Comparison of ENCODE assay signal across 22 mouse cellular contexts in genomic region chr12:40884976-40885375, GRCm38 (mm10).
DNase-seq lines count a peak whose midpoint lies in the region; ATAC-seq and TF ChIP-seq lines count a peak whose summit lies in the region.
"Had no signal": no experiment of that assay in that cellular context is flagged by ENCODE, and none has a peak within 500 bp of the region (broad histone marks: within the 10 kb centered on the region; RNA-seq: fewer than 3 reads in every experiment).

No protein-coding gene starts in this region.

- no peak overlapping the region for H3K9ac ChIP-seq in heart, embryonic 12.5 days
- H3K9ac ChIP-seq in liver, embryonic 11.5 days (ENCODE audit: low read depth, low read length): no peak overlapping the region
- peak overlapping the region; percentile 66 for H3K9ac ChIP-seq in liver, embryonic 13.5 days
- no peak overlapping the region for H3K9ac ChIP-seq in liver, postnatal 0 days (replicated peaks)
- H3K9ac ChIP-seq: forebrain, embryonic 12.5 days; hindbrain, embryonic 15.5 days; neural tube, embryonic 15.5 days had no signal

- peak; percentile 40; the same call in 1 of the 2 replicates for ATAC-seq in heart, embryonic 12.5 days (ENCODE audit: insufficient number of reproducible peaks, low FRiP score)
- no peak for ATAC-seq in liver, embryonic 11.5 days (replicated peaks; ENCODE audit: low FRiP score)
- ATAC-seq in liver, embryonic 13.5 days (ENCODE audit: low read depth): no peak
- no peak for ATAC-seq in liver, postnatal 0 days
- ATAC-seq: activated CD4-positive, CD25-positive, alpha-beta regulatory T cell, adult 4 months; intestine, embryonic 16.5 days had no signal

- H3K27ac ChIP-seq in heart, embryonic 12.5 days (ENCODE audit: poor library complexity, severe bottlenecking): no peak overlapping the region
- H3K27ac ChIP-seq in liver, embryonic 11.5 days (ENCODE audit: low read depth, low read length): no peak overlapping the region
- peak overlapping the region; percentile 95 for H3K27ac ChIP-seq in liver, embryonic 13.5 days
- H3K27ac ChIP-seq in liver, postnatal 0 days (ENCODE audit: low read depth): 0 out of 2 replicates have a peak overlapping the region, but pooled peaks have one; percentile 12
- H3K27ac ChIP-seq: forebrain, embryonic 12.5 days; heart, embryonic 10.5 days; hindbrain, embryonic 15.5 days; neural tube, embryonic 15.5 days had no signal

- 77% methylated on average over 3 of the region's 3 CpGs for WGBS in heart, embryonic 12.5 days
- 68% methylated on average over 3 of the region's 3 CpGs for WGBS in liver, embryonic 11.5 days
- whole genome bisulfite sequencing in liver, embryonic 13.5 days (ENCODE audit: insufficient replicate concordance): 63% methylated on average over 3 of the region's 3 CpGs
- 69% methylated on average over 3 of the region's 3 CpGs for WGBS in liver, postnatal 0 days (ENCODE audit: insufficient replicate concordance)

- no peaks in the 10 kb centered on the region for H3K27me3 ChIP-seq in heart, embryonic 12.5 days (replicated peaks)
- no peaks in the 10 kb centered on the region for H3K27me3 ChIP-seq in liver, embryonic 11.5 days (replicated peaks; ENCODE audit: control insufficient read depth, insufficient read depth, low read length)
- no peaks in the 10 kb centered on the region; the same call in 1 of the 2 replicates for H3K27me3 ChIP-seq in liver, embryonic 13.5 days
- no peaks in the 10 kb centered on the region for H3K27me3 ChIP-seq in liver, postnatal 0 days (ENCODE audit: insufficient read depth, low read length)
- H3K27me3 ChIP-seq: forebrain, embryonic 12.5 days; hindbrain, embryonic 15.5 days; neural tube, embryonic 15.5 days had no signal

- TF ChIP-seq EP300 in liver, postnatal 0 days (IDR thresholded peaks at IDR 0.05; ENCODE audit: low read depth): no peak

- no peaks in the 10 kb centered on the region for H3K9me3 ChIP-seq in heart, embryonic 12.5 days (replicated peaks)
- no peaks in the 10 kb centered on the region for H3K9me3 ChIP-seq in liver, embryonic 11.5 days (ENCODE audit: control insufficient read depth, low read length)
- no peaks in the 10 kb centered on the region for H3K9me3 ChIP-seq in liver, embryonic 13.5 days (replicated peaks)
- no peaks in the 10 kb centered on the region for H3K9me3 ChIP-seq in liver, postnatal 0 days (ENCODE audit: low read length)
- H3K9me3 ChIP-seq: forebrain, embryonic 12.5 days; heart, embryonic 10.5 days; hindbrain, embryonic 15.5 days; neural tube, embryonic 15.5 days had no signal

- H3K4me3 ChIP-seq in heart, embryonic 12.5 days: no peak overlapping the region
- no peak overlapping the region for H3K4me3 ChIP-seq in liver, embryonic 11.5 days (ENCODE audit: low read depth, low read length)
- H3K4me3 ChIP-seq in liver, embryonic 13.5 days (replicated peaks): no peak overlapping the region
- no peak overlapping the region for H3K4me3 ChIP-seq in liver, postnatal 0 days (ENCODE audit: low read depth, low read length)
- H3K4me3 ChIP-seq: forebrain, embryonic 12.5 days; heart, embryonic 10.5 days; hindbrain, embryonic 15.5 days; neural tube, embryonic 15.5 days had no signal

- H3K4me1 ChIP-seq in heart, embryonic 12.5 days (replicated peaks): peaks cover 10% of the 10 kb centered on the region; the same call in 1 of the 2 replicates
- peaks cover 19% of the 10 kb centered on the region for H3K4me1 ChIP-seq in liver, embryonic 11.5 days (replicated peaks; ENCODE audit: control insufficient read depth, insufficient read depth, low read length)
- H3K4me1 ChIP-seq in liver, embryonic 13.5 days (replicated peaks): peaks cover 54% of the 10 kb centered on the region
- H3K4me1 ChIP-seq in liver, postnatal 0 days (ENCODE audit: insufficient read depth): peaks cover 17% of the 10 kb centered on the region
- H3K4me1 ChIP-seq: forebrain, embryonic 12.5 days; hindbrain, embryonic 15.5 days; neural tube, embryonic 15.5 days had no signal

- no peaks in the 10 kb centered on the region for H3K36me3 ChIP-seq in heart, embryonic 12.5 days
- H3K36me3 ChIP-seq in liver, embryonic 11.5 days (ENCODE audit: control insufficient read depth, insufficient read depth, low read length): no peaks in the 10 kb centered on the region
- no peaks in the 10 kb centered on the region for H3K36me3 ChIP-seq in liver, embryonic 13.5 days
- no peaks in the 10 kb centered on the region for H3K36me3 ChIP-seq in liver, postnatal 0 days (replicated peaks; ENCODE audit: insufficient read depth, low read length)
- H3K36me3 ChIP-seq: forebrain, embryonic 12.5 days; heart, embryonic 10.5 days; hindbrain, embryonic 15.5 days; neural tube, embryonic 15.5 days had no signal

- no peak overlapping the region for H3K4me2 ChIP-seq in heart, embryonic 12.5 days
- no peak overlapping the region for H3K4me2 ChIP-seq in liver, embryonic 11.5 days
- peak overlapping the region; percentile 33 for H3K4me2 ChIP-seq in liver, embryonic 13.5 days
- H3K4me2 ChIP-seq in liver, postnatal 0 days (ENCODE audit: low read depth, low read length): no peak overlapping the region
- H3K4me2 ChIP-seq: forebrain, embryonic 12.5 days; hindbrain, embryonic 15.5 days; neural tube, embryonic 15.5 days had no signal

- no peak for TF ChIP-seq CTCF in liver, postnatal 0 days (IDR thresholded peaks at IDR 0.05; ENCODE audit: low read depth)

- DNase-seq in heart, adult 18-20 months: no peak
- DNase-seq in liver: peak; percentile 48
- no peak for DNase-seq in liver, embryonic 11.5 days (ENCODE audit: low spot score)
- no peak for DNase-seq in liver, embryonic 13.5 days
- DNase-seq in liver, postnatal 0 days: peak; percentile 15
- no peak for DNase-seq in cerebellum, postnatal 10 days
- DNase-seq: adrenal gland, adult 8-10 months; cerebellum, adult 11-12 months; cerebellum, postnatal 25 days; gastrocnemius, postnatal 36 days; heart, postnatal 36 days; kidney, postnatal 36 days; lung, postnatal 4 days; thymus, adult 18-20 months; thymus, postnatal 36 days had no signal

Comparison
In these comparisons a context has a peak if more than half of its experiments do, and no peak if none do; other contexts are left out.
1. H3K27ac ChIP-seq: peak in liver, embryonic 13.5 days (single experiment) and liver, postnatal 0 days (single experiment); none in heart, embryonic 12.5 days (single experiment) and liver, embryonic 11.5 days (single experiment).
2. DNase-seq: peak in liver (single experiment) and liver, postnatal 0 days (single experiment); none in heart, adult 18-20 months (0 of 2), liver, embryonic 11.5 days (single experiment), liver, embryonic 13.5 days (single experiment) and cerebellum, postnatal 10 days (0 of 2).